Mouse (Mus musculus) thymus, postnatal 14 days (tissue): ENCODE results near the gene Inpp4b.

ENCODE experiments used
- DNase-seq: peaks from one replicate; pipeline ENCODE4 v3.0.0; 2021

Gene Inpp4b

DNA sequence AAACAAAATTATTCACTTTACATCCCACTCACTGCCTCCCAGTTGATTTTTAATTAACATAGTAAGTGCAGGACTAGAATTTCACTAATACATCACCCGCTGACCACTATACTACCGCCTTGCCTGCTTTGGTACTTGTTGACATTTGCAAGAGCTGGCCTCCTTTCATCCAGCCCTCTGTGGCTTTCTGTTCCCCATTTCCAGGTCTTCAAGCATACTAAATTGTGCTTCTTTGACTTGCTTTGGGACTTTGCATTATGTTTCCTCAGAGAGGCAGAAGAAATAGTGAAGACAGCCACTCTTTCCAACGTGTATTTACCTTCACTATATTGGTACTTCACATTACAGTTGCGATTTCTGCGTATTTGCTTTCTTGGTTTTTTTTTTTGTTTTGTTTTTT is 244.4 kb downstream of the Inpp4b start:
- DNase-seq: no peak

DNA sequence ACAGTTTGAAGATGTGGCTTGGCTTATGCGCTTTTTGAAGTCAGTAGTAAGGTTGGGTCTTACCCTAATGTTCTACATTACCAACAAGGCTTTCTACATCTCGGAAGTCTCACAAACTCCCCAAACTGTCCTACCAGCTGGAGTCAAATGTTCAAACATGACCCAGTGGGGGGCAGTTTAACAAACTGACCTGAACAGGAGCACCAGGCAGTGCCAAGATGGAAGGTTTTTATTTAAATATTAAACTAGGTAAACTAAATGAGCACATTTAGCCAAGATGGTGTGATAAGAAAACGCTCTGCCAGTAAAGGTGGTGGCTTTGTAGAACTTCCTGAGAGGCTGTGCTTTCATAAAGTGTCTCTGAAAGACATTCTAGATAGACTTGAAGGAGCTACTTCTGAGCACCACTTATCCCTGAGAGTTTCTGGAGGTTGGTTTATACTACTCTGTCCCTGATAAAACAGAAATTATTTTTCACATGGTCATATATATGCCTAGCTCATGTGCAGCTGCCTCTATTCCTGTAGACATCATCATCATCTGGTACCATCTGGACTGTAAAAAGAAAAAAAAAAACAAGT is 251.9 kb downstream of the Inpp4b start:
- no peak for DNase-seq

DNA sequence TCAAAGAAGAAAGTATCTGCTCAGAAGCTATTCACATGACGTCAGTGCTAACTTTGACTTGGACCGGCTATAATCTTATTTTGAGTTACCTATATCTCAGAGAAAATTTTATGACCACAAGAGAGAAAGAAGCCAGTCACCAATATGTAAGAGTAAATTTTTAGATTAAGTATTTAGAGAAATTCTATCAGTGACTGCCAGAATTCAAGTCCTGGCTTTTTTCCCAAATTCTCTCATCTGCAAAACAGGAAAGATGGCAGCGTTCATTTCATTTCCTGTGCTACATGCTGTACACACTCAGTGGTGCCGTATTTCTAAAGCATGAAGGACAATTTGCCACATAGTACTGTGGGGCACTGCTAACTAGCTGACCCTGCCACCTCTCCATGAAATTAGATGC is 256.9 kb downstream of the Inpp4b start:
- no peak for DNase-seq

DNA sequence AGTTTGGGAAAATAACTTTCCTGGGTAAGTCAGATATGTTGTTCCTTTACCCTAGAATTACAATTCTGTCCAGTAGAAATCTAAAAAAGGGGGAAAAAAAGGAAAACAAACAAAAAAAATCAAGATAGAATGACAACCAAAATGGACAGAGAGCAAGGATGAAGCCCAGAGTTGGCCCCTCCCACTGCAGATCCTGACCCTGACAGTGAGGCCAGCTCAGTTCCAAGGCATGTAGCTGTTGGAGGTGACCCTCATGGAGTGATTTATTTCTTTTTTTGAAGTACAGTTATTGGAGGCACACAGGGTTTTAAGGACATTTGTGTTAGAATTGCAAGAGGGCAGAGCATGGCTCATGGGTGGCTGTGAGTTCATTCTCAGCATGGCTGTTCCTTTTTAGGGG is 258.8 kb downstream of the Inpp4b start:
- no peak for DNase-seq

DNA sequence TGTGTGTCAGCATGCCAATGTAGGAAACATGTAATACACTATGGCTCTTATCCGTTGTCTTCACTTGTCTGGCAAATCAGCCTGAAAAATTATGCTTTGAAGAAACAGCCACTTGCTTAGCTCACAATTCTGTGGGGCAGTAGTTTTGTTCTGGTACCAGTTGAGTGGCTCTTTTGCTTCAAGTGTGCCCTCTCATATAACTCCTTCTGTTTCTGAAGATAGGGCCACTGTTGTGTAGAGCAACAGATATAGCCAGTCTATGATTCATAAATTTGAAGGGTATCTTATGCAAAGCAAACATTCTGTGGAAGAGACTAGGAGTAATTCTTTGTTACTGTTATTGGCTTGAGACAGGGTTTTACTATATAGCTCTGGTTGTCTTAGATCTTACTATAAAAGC is 265.7 kb downstream of the Inpp4b start:
- no peak for DNase-seq

DNA sequence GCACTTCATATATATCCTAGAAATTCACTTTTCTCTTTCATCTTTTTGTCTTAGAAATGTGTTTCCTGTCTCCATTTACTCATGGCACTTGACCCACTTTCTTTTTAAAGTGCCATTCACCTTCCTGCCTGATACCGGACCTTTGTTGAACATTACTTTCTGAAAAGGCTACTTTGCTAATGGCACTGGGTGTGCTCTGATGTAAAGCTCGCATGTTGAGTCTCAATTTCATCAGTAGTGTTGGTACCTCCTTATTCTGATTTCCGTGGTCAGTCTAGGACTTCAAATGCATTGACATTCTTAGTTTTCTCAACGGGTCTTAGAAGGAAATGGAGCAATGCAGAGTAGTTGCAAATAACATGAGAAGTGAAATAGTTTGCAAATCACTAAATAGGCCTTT is 266.7 kb downstream of the Inpp4b start:
- no peak for DNase-seq

DNA sequence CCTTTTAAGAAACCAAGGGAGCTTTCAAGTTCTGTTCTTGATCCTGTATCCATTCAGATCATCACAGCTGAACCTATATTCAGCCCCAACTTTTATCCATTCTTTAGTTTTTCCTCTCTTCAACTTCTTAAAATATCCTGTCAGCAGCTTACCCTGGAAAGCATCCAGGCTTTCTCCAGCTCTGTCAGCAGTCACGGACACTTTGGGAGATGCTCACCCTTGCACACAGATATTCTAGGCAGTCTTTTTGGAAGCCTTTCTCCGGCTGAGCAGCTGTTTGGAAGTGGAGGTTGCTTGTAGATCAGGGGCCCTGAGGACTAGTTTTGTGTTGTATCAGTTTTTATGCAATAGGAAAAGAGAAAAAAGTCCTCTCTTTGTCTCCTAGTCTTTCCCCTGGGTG is 270.3 kb downstream of the Inpp4b start:
- DNase-seq: no peak

DNA sequence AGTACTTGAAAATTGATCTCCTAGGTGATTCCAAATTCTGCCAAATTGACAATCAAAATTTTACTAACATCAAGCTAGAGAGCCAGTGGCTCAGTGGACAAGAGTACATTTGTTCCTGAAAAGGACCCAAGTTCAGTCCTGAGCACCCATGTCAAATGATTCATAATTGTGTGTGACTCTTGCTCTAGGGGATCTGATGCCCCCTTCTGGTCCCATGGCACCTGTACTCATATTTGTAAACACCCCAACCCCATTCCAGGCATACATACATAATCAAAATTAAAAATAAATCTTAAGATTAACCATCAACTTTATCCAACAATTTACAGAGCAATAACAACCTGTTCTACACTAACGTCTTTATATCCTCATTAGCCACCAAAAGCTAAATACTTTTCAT is 271.8 kb downstream of the Inpp4b start:
- no peak for DNase-seq

DNA sequence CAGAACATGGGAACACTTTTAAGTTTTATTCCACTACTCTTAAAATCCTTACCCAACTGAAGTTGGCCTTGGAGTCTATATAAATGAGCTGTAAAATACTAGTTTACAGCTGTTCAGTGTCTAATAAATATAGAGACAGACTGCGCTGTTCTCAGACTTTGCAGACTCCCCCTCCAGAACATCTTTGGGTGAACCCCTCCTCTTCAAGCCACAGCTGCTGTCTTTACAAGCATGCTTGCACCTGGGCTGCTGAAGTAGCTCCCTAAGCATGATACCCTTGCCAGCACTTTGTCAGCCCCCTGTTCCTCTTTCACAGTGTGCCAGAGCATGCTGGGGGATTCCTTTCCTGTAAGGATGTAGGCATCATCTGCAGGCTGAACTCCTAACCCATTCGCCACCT is 272.2 kb downstream of the Inpp4b start:
- peak; percentile 44 for DNase-seq

DNA sequence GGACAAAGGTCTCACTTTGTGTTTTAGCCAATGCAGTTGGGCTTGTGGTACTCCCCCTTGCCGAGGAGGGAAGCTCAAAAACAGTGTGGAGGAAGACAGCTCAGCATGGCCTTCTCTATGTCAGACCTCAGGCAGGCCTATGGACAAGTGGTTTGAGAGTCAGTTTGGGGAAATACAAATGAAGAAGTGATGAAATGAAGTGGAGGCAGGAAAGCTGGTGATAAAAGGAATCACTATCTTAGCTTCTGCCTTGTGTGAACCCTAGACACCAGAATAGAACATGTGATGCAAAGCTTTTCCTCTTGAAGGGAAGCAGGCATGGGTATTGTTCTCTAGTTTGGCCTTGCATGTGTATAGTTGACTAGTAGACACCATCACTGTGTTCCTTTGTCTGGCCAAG is 273.2 kb downstream of the Inpp4b start:
- no peak for DNase-seq

DNA sequence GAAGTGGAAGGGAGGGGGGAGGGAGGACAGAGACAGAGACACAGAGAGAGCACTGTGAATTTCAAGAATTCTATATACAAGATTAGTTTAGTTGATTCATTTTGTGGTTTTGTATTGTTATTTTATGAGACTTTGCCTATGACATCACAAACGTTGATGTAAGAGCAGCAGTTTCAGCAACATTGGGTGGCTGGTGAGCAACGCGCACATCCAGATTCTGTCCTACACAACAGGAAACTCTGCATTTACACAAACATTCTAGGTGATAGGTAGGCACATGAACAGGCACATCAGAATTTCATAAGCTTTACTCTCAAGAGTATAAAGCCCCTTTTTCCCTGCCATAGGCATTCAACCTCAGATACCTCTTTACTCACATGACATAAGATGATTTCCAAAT is 276.6 kb downstream of the Inpp4b start:
- no peak for DNase-seq

DNA sequence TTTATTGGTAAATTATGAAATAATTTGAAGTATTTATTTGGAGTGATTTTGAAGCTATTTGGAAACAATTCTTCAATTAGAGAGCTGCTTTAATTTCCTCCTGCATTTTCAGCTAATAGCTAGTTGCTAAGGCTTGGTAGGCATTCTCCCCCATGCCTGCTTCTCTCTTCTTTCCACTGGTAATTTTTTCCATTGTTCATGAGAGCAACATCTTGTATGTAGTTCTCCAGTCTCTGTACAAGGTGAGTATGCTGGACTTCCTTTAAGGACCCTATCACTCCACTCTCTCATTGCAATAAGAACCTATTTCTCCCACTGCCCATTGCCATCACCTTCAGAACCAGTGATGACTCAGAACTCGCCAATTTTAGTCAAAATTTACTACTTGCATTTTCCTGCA is 292.7 kb downstream of the Inpp4b start:
- DNase-seq: no peak

DNA sequence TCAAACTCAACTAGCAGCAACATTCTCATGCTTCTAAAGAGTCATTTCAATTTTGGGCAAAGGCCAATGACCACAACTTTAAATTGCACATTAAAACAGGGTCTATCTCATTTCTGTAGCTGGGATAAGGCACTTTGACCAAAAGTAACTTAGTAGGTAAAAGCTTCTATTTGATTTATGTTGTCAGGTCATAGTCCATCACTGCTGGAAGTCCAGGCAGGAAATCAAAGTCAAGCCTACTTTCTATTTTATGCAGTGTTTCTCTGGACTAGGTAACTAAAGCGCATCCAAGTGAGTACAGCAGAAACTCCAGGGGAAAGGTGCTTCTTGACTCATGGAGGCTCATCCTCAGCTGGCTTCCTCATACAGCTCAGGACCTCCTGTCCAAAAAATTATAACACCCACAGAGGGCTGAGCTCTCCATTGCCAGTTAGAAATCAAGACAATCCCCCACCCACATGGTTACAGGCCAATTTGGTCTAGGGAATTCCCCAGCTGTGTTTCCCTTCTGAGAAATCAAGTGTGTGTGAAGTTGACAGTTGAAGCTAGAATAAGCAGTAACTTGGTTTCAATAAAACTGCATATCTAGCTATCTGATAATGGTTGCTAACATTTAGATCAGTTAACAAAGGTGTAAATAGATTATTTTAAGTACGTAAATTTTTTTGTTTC is 293.7 kb downstream of the Inpp4b start:
- DNase-seq: no peak

DNA sequence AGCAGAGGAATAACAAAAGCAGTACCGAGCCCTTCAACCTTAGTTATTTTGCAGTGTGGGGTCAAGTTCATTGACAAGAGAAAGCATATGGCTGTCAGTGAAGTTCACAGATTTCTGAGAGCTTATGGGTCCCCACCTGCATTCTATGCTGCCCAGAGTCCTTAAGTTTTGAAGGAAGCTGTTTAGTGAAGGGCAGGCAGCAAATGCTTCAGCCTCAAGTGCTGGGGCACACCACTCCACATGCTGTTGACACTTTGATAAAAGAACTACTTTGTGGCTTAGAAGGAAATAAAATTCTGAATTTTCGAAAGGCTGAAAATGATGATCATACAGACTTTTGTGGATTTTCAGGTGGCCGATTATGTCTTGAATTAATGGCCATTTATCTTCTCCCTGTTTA is 296.1 kb downstream of the Inpp4b start:
- DNase-seq: no peak

DNA sequence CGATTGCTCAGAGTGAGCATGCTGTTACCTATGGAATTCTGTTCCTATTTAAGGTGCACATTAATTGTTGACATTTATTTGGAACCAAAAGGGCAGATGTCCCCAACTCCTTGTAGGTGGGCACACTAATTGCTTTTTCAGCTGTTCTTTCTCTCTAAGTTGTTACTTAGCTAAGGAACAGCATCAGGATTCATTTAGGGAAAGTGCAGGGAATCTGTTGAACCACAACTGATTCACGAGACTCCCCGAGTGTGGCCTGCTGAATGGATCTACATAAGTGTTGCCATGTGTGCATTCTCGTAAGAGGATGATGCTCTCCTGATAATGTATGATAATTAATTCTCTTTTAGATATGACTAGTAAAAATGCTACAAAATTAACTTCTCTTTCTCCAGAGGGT is 297.5 kb downstream of the Inpp4b start:
- DNase-seq: no peak

DNA sequence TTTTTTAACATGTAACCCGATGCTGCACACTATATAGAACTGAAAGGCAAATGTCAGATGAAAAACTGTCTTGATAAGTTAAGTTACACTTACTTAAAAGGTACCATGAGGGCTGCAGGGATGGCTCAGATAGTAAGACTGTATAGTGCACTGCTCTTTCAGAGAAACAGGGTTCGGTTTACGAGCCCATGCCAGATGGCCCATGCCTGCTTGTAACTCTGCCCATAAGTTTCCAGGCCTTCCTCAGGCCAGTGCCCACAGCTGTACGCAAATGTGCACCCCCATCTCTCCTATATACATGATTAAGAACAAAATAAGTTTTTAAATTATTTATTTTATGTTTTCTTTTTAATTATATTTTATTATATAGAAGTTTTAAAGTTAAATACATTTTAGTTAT is 300.7 kb downstream of the Inpp4b start:
- DNase-seq: no peak

DNA sequence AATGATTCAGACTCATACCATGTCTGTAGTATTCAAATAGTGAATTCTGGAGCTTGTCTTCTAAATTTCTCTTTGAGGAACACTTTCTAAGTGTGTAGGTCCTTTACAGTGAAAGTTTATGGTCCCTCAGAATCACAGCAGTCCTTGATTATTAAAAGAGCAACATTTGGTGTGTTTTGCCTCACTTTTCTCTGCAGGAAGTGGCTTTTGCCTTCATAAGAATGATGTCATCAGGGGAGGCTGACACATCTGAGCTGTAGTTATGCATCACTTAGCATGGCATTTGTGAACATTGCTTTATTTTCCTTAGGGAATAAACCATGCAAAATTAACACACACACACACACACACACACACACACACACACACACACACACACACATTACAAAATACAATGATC is 349.8 kb downstream of the Inpp4b start:
- no peak for DNase-seq

DNA sequence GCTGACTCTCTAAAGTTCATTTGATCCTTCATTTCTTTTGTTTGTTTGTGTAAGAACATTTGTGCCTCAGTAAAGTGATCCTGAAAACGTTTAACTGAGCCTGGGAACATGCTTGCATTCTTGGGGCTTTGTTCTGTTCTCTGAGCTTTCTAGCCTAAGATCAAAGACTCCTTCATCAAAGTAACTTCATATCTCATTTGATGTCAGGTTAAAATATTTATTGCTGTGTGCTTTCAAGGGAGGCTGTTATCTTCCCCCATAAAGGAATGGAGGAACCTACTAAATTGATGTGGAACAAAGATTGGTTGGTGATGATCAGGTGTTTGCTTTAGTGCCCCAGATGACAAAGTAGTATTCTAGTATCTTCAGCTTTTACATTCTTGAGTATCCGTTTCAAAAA is 352.5 kb downstream of the Inpp4b start:
- no peak for DNase-seq

DNA sequence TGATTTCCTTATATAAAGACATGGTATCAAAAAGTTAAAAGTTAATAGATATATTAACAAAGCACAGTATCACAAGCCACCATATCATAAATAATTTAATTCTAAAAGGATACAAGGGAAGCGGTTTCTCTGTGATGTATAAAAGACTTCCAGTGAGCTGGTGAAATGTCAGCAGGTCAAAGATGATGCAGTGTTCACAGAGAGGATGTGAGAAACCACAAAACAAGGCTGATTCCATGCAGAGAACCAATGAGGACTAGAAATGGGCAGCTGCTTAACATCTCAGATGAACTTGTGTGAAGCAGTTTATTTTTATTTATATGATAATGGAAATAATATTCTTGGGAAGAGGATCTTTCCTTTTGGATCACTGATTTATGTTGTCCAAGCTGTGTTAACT is 359.7 kb downstream of the Inpp4b start:
- DNase-seq: peak; percentile 35

DNA sequence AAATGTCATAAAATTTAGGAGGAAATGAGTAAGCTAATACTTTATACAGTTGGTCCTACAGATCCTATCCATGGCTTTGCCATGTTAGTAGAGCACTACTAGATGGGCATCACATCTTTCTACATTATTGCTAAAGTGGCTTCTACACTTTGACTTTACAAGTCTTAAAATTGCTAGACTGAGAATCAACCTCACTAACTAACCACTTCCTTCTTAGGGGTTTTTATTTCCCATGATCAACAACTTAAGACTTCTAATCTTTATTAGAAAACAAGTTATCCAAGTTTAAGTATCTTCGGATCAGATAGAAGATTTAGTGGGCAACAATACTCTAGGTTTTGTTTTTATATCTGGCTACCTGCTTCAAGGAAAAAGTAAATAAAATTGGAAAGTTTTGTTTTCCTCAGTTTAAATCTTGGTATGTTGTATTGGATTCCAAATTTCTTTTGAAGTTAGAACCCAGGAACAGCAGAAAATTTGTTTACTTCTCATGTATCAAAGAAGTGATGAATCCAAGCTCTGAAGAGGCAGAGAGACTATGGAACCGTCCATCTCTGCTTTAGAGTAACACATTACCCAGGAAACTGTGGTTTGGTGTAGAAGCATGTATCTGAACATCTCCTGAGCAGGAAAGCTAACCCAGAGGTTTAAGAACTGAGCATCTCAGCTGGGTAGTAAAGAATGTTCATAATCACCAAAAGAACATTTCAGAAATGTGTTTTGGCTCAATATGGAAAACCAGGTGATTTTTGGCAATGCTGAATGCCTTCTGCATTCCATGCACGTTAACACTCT is 361.4 kb downstream of the Inpp4b start:
- DNase-seq: peak; percentile 17

DNA sequence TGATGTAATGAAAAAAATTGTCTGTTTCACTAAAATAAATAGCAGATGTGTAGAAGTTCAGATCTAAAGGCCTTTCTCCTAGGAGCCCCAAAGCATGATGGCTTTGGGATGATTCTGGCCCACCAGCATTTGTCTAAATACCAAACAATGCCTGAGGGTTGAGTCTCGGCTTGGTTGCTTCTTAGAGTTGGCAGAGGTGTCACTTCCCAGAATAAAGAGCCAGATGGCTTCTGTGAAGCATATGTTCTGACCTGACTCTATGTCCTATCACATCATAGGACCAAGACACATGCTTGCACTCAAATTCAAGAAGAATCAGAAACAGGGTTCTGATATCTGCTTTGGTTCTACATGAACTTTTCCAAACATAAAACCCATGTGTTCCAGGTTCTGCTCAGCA is 365.1 kb downstream of the Inpp4b start:
- no peak for DNase-seq

DNA sequence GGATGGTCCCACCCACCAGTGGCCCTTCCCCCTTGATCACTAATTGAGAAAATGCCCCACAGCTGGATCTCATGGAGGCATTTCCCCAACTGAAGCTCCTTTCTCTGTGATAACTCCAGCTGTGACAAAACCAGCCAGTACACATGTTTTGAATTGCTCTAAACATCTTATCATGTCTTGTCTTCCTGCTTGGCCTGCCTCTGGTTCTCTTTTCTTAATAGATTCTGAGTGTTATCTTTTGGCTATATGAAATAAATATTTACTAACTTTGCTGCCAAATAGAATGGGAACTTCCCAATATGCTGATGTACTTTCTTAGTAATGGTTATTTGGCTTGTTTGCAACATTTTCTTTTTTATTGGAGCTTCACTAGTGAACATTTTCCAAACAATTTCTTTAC is 389.0 kb downstream of the Inpp4b start:
- DNase-seq: no peak

DNA sequence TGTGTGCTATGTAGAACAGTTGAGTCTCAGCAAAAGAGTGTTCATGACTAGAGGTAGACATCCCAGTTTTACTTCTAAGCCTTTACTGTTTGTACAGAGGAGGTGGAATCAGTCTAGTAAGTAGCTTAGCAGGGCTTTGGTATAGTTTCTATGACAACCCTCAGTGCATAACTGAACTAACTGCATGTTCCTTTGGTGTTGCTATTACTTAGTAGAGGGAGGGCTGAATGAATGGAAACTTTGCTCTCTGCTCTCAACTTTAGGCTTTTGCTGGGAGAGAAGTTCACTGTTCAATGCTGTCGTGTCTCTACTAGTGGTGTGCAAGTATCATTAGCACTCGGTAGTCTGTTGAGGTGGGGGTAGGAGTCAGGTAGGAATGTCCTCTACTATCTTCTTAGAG is 393.3 kb downstream of the Inpp4b start:
- no peak for DNase-seq

DNA sequence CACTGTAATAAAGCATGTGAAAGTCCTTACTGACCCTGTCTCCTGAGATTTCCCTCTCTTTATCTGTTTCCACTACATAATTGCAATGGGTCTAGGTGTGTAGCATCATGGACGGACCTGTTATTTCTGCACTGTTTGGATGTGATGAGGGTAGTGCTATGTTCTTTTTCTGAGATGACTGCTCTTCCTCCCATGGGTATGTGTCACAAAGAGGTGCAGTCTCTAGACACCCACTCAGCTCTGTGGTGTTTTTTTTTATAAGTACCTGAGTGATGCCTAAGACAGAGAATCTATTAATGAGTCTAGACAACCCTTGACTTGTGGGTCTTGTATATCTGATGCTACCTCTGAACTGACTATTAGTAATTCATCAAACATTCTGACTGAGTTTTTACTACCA is 393.7 kb downstream of the Inpp4b start:
- DNase-seq: no peak

DNA sequence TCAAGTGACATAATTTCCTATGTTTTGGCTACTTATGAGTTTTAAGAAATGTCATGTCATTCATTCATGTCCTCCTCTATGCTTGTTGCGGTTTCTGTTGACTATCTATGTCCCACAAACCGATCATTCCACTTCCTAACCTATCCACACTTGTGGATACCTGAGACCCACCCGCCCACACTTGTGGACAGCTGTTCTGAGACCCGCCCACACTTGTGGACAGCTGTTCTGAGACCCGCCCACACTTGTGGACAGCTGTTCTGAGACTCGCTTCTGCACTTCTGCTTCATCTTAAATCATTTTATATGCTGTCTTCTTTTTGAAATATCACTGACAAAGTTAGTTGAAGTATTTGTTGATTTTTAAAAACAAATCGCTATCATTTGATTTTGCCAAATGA is 400.2 kb downstream of the Inpp4b start:
- no peak for DNase-seq
